Mouse (Mus musculus) urinary bladder, adult 2 months (tissue): ENCODE measurements around the gene Vwa3a. TPM values are rescaled to one million over a fixed set of nuclear protein-coding genes. Genes with fewer than 3 reads are reported as not detected.

ENCODE experiments used
- DNase-seq: peaks from one replicate; pipeline ENCODE4 v3.0.0; 2022; ENCODE audit warnings: low spot score
- polyA plus RNA-seq: library from polyadenylated mRNA; depleted of rRNA; stranded (reverse); fragments of >200 nt; gene quantifications from 2 replicates; pipeline ENCODE4 v1.2.3, GENCODE M21; 2012; rRNA removed

Vwa3a gene
- polyA plus RNA-seq, 1 experiment: 1.2 TPM

DNA sequence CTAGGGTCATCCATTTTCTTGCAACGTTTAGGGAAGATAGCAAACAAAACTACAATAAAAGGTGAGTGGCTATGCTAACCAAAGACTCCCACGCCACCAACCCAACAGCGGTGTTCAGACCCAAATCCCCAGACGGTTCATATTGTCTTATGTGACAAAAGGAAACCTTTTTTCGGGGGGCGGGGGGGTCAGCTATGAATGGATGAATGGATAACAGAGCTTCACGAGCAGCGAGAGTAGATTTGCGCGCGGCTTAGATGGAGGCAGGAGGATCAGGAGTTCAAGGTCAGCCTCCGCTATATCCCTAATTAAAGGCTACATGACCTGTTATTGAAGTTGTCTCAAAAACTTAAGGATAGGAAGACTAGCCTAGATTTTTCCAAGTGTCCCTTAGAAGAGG lies 97.2 kb downstream of the Vwa3a start:
- DNase-seq: no peak

DNA sequence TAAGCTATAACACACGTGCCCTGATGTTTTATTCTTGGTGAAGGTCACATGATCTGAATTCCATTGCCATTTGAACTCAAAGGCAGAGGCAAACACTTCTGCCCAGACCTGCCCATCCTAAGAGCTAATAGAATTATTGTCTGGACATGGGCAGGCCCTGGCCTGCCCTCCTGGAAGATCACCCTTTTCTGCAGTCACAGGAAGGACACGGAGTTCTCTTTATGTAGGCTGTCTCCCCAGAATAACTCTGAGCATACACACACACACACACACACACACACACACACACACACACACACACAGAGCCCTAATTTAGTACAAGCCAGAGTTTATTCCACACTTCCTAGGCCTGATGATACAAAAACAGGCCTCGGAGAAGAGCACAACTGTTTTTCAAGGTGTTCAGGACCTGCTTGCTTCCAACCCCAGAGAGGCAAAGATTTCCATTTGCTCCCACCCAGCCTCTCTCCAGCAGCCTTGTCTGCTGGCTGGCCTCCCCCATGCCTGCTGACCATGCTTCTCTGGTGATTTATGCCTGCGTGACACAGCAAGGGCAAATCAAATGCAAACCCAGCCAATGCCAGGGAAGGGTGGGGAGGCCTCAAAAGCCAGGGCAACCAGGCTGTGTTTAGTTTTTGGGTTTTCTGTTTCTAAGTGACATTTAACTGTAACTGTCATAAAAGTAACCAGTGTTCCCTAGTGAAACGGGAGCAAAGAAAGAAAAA lies 99.5 kb downstream of the Vwa3a start:
- DNase-seq: no peak

DNA sequence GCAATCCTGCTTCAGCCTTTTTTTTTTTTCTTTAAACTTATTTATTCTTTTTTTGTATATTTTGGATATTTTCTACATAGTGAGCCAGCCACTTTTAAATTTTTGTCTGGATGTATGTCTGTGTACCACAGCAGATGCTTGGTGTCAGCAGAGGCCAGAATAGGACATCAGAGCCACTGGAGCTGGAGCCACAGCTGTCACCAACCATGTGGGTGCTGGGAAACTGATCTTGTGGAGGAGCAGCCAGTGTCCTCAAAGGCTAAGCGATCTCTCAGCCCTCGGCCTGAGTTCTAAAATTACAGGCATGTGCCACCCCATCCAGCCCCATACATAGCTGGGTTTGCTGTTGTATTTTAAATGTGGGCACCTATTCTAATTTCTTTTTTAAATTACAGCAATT lies 100.7 kb downstream of the Vwa3a start:
- no peak for DNase-seq

DNA sequence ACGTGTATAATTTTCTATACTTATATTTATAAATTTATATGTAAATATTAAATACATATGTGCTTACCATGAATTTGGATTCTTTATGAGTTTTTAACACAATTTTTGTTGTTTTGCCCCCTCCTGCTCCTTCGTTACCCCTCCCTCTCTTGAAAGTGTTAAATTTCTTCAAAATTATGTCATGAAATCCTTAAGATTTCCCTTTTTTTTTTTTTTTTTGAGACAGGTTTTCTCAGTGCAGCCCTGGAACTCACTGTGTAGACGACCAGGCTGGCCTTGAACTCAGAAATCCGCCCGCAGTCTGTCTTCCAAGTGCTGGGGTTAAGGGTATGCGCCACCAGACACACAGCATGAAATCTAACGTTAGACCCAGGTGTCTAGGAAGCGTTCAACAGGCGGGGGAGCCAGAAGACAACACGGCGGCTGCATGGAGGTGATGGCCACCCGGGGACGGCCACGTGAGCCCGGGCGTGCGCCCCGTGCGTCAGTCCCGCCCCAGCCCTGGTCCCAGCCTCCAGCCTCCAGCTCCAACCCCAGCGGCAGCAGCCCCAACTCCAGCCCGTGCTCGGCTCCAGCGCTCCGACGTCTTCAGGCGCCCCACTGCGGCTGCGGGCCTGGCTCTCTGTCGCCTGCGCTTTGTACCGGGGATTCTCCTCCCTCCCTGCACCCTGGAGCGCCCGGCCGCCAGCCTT lies 103.4 kb downstream of the Vwa3a start, which contains the start of gene Eef2k:
Eef2k (plus strand) TSS at position 487 of the 692 bp plus-strand sequence.
- peak; percentile 84 for DNase-seq

DNA sequence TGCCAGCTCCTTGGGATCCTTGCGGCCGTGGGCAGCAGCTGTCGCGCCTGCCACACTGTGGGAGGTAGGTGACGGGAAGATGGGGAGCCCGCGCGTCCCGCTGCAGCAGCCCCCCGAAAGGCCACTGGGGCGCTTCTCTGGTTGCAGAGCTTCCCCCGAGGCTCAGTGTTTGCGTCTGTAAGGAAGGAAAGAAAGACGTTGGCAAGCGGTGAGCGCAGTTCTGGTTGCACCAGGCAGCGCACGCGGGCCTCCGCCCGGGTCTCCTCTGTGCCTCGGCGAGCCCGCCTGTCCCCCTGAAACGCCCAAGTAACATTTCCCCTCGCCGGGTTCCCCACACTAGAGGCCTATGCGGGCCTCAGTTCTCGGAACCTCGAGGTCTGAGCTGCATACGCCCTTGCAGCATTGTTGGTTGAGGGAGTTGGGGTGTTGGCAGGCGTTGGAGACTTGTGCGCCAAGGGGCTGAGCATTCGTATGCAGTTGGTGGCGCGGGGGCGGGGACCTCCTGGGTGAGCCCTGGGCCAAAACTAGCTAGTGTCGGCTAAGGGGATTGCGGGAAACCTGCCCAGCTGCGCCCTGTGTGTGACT lies 104.0 kb downstream of the Vwa3a start:
- peak; percentile 70 for DNase-seq

DNA sequence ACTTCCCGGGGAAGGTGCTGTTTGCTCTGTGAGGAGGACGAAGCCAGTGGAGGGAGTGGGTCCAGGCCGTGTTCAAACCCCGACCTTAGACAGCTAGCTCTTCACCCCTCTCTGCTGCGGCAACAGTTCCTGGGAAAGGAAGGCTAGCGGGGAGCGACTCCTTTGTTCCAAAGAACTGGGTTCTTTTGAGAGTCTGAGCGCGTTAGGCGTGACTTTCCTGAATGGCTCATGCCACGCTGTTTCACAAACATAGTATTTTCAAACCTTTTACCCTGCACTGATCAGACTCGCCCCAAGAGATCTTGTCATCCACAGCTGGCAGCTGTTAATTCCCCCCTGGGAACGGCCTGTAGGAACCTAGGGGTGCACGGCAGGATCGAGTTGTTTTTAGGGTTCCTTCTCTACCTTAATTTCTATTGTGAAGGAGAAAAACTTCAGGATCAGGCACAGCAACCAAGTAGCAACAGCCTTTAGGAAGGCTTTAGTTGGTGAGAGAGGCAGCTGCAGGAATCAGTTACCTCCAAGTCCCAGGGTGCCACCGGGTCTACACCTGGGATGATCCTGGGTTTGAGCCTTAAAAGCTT lies 104.8 kb downstream of the Vwa3a start:
- no peak for DNase-seq

DNA sequence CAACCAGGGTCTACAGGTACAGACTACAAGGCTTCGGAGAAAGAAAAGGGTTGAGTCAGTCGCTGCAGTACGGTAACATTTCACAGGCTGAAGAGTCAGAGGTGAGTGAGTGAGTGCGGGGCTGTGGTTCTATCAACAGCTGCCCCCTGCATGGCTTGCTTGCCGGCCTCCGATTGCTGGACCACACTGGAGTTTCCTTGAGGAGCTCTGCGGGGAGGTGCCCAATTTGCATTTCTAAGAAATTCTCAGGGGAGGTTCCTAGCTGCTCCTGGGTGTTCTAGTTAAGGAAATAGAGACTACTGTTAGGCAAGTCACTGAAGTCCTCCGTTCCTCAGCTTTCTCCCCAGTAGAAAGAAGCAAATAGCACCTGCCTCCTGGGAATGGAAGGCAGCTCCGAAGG lies 105.6 kb downstream of the Vwa3a start:
- DNase-seq: no peak

DNA sequence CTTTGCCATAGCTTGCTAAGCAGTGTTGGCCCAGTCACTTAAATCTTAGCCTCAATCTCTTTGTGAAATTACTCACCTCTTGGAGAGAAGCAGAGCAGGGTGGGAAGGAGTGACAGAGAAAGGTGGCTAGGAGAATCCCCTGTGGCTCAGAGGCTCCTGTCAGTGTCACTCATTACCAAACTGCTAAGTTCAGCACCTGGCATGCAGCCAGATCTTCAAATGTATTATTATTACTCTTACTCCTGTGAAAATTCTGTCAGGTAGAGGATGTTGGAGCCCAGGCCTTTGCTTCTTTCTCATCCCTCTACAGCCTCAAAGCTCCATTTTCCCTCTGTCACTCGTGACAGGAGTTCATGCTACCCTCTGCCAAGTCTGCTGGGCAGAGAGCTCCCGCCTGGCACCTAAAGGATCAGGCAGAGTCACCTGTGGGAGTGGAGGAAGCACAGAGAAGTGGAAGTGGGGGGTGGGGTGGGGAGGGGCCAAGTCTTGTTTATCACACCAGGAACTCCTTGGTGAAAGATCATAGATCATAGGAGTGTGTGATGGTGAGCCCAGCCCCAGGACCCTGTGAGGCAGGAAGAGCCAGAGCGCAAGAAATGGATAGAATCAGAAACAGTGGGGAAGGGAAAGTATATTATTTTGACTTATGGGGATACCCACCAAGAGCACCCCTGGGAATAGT lies 109.9 kb downstream of the Vwa3a start:
- no peak for DNase-seq

DNA sequence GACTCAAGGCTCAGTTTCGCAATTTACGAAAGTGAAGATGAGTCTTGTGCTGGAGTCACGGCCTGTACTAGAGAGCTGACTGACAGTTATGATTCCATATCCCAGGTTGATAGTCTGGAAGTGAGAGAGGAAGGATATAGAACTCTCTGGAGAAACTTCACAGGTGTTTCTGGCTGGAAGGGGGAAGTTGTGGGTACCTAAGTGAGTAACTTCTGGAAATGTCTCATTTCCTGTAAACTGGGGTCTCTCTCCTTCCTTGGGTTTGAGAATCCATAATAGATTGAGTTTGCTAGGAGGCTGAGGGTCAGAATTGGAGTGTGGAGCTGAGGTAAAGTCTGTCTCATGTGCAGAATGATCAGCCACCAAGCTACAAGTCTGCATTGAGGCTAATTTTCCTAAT lies 111.0 kb downstream of the Vwa3a start:
- DNase-seq: no peak

Other genes starting within 250 kb of the Vwa3a start
- gene Uqcrc2, start 104.1 kb upstream of the Vwa3a start, polyA plus RNA-seq: 177 and 203 TPM in 2 replicates
- gene Pdzd9, start 69.0 kb upstream of the Vwa3a start, polyA plus RNA-seq: 0.04 TPM in 2 replicates
- 22.6 and 22.9 TPM in 2 replicates for gene Mosmo, start 61.7 kb upstream of the Vwa3a start, polyA plus RNA-seq
- 0.06 TPM in 1 of 2 replicates, not detected in the other for gene Gm5737, start 73.0 kb downstream of the Vwa3a start, polyA plus RNA-seq
- gene Eef2k, start 103.5 kb downstream of the Vwa3a start, polyA plus RNA-seq: 94.4 TPM in 2 replicates
- 18.7 and 21.8 TPM in 2 replicates for gene Polr3e, start 178.4 kb downstream of the Vwa3a start, polyA plus RNA-seq
- 36.9 and 39.7 TPM in 2 replicates for gene Cdr2, start 243.0 kb downstream of the Vwa3a start, polyA plus RNA-seq
- 1.1 and 1.7 TPM in 2 replicates for gene Mfsd13b, start 243.2 kb downstream of the Vwa3a start, polyA plus RNA-seq